Mouse (Mus musculus) liver, embryonic 13.5 days (tissue): ENCODE data around the gene Pnkp. TPM values are rescaled to one million over a fixed set of nuclear protein-coding genes. Genes with fewer than 3 reads are reported as not detected.

Experiments
- microRNA counts: library from miRNA; unstranded; fragments of <30 nt; microRNA quantifications from one replicate; lab custom pipeline; 2016
- microRNA-seq: library from miRNA; unstranded; fragments of <30 nt; microRNA quantifications from one replicate; pipeline ENCODE4, GENCODE M21; 2016
- polyA plus RNA-seq: library from polyadenylated mRNA; unstranded; fragments of >200 nt; fragmentation: Nextera tagmentation; extraction: Ambion mirVana; gene quantifications from 2 replicates; pipeline ENCODE4 v1.2.1, GENCODE M21; 2015

The Pnkp gene
- polyA plus RNA-seq, 1 experiment from 2014 or later: 22.8 TPM

MicroRNA genes within 50 kb of the gene (microRNA counts, 519-probe panel; counts per million panel counts)
- microRNA mmu-miR-707 (lab: Ali Mortazavi, UCI): 114 counts per million

Small RNAs within 50 kb of the gene (microRNA-seq; reads per million reads assigned to microRNA genes)
- gene Mir707: not detected

Other genes starting within 250 kb of the Pnkp start
- gene Myh14, start 186.3 kb upstream of the Pnkp start, polyA plus RNA-seq: 0.12 and 0.31 TPM in 2 replicates
- not detected in 2 replicates for gene Izumo2, start 148.4 kb upstream of the Pnkp start, polyA plus RNA-seq
- gene Vrk3, start 108.7 kb upstream of the Pnkp start, polyA plus RNA-seq: 30.0 and 30.8 TPM in 2 replicates
- gene Zfp473, start 106.1 kb upstream of the Pnkp start, polyA plus RNA-seq: 0.99 and 1.1 TPM in 2 replicates
- gene Nup62, start 41.1 kb upstream of the Pnkp start, polyA plus RNA-seq: 60.8 and 68.9 TPM in 2 replicates
- gene Il4i1, start 40.8 kb upstream of the Pnkp start, polyA plus RNA-seq: 0.70 and 1.1 TPM in 2 replicates
- 5.3 and 5.4 TPM in 2 replicates for gene Atf5, start 40.5 kb upstream of the Pnkp start, polyA plus RNA-seq
- 32.0 and 32.1 TPM in 2 replicates for gene Akt1s1, start 8.1 kb upstream of the Pnkp start, polyA plus RNA-seq
- 29.0 and 30.0 TPM in 2 replicates for gene Tbc1d17, start 8.1 kb upstream of the Pnkp start, polyA plus RNA-seq
- gene Ptov1, start 12.6 kb downstream of the Pnkp start, polyA plus RNA-seq: 50.4 and 57.0 TPM in 2 replicates
- 47.2 and 51.2 TPM in 2 replicates for gene Med25, start 35.6 kb downstream of the Pnkp start, polyA plus RNA-seq
- gene Fuz, start 38.9 kb downstream of the Pnkp start, polyA plus RNA-seq: 7.2 and 7.5 TPM in 2 replicates
- gene Ap2a1, start 72.4 kb downstream of the Pnkp start, polyA plus RNA-seq: 69.5 and 82.4 TPM in 2 replicates
- gene Tsks, start 86.1 kb downstream of the Pnkp start, polyA plus RNA-seq: 0.07 and 0.22 TPM in 2 replicates
- gene Cpt1c, start 117.7 kb downstream of the Pnkp start, polyA plus RNA-seq: 1.9 and 2.3 TPM in 2 replicates
- gene Prmt1, start 129.4 kb downstream of the Pnkp start, polyA plus RNA-seq: 214 and 220 TPM in 2 replicates
- gene Irf3, start 140.5 kb downstream of the Pnkp start, polyA plus RNA-seq: 41.0 and 42.4 TPM in 2 replicates
- gene Bcl2l12, start 141.6 kb downstream of the Pnkp start, polyA plus RNA-seq: 18.2 and 20.1 TPM in 2 replicates
- gene Scaf1, start 159.2 kb downstream of the Pnkp start, polyA plus RNA-seq: 10.4 and 11.8 TPM in 2 replicates
- 14.4 and 15.0 TPM in 2 replicates for gene Rras, start 160.8 kb downstream of the Pnkp start, polyA plus RNA-seq
- 1.7 and 2.2 TPM in 2 replicates for gene Prr12, start 195.7 kb downstream of the Pnkp start, polyA plus RNA-seq
- 31.5 and 32.0 TPM in 2 replicates for gene Nosip, start 205.3 kb downstream of the Pnkp start, polyA plus RNA-seq
- 7.1 and 7.8 TPM in 2 replicates for gene Prrg2, start 205.5 kb downstream of the Pnkp start, polyA plus RNA-seq
- 35.6 and 38.7 TPM in 2 replicates for gene Rcn3, start 235.1 kb downstream of the Pnkp start, polyA plus RNA-seq
- gene Fcgrt, start 246.7 kb downstream of the Pnkp start, polyA plus RNA-seq: 29.2 and 31.9 TPM in 2 replicates